Mouse (Mus musculus) intestine, embryonic 16.5 days (tissue): Measurements from ENCODE around the gene Phc2. TPM values are rescaled to one million over a fixed set of nuclear protein-coding genes. Genes with fewer than 3 reads are reported as not detected.

Experiments used
- ATAC-seq: fragments of 200-750 bp; cut with Nextera tagmentation; 2 replicates; pipeline ENCODE4 v1.8.0; 2017; ENCODE audit warnings: moderate TSS enrichment, moderate library complexity
- H3K27ac ChIP-seq: fragments of 300-500 bp; sonication (generic); 2 replicates; pipeline ENCODE4 v1.5.1; 2014; ENCODE audit warnings: mild to moderate bottlenecking, low read length
- H3K27me3 ChIP-seq: fragments of 300-500 bp; sonication (generic); replicated peaks from 2 replicates; pipeline ENCODE4 v1.6.1; 2014; ENCODE audit warnings: low read length, control low read depth, mixed read lengths; ENCODE audit not compliant: control insufficient read depth, insufficient read depth
- H3K36me3 ChIP-seq: fragments of 300-500 bp; sonication (generic); 2 replicates; pipeline ENCODE4 v1.6.1; 2014; ENCODE audit warnings: low read length, control low read depth; ENCODE audit not compliant: control insufficient read depth, insufficient read depth
- H3K4me1 ChIP-seq: fragments of 300-500 bp; sonication (generic); 2 replicates; pipeline ENCODE4 v1.6.1; 2014; ENCODE audit warnings: low read length, control low read depth, mixed read lengths; ENCODE audit not compliant: control insufficient read depth, insufficient read depth
- H3K4me2 ChIP-seq: fragments of 300-500 bp; sonication (generic); 2 replicates; pipeline ENCODE4 v1.6.1; 2014; ENCODE audit warnings: low read depth, low read length, control low read depth
- H3K4me3 ChIP-seq: fragments of 300-500 bp; sonication (generic); 2 replicates; pipeline ENCODE4 v1.5.1; 2014; ENCODE audit warnings: mild to moderate bottlenecking, low read length
- H3K9ac ChIP-seq: fragments of 300-500 bp; sonication (generic); 2 replicates; pipeline ENCODE4 v1.6.1; 2014; ENCODE audit warnings: low read depth, low read length
- H3K9me3 ChIP-seq: fragments of 300-500 bp; sonication (generic); 2 replicates; pipeline ENCODE4 v1.6.1; 2016; ENCODE audit warnings: low read length, control low read depth; ENCODE audit not compliant: control insufficient read depth
- WGBS: fragments of 180-500 bp; shearing (Covaris S2); extraction: QIAGEN DNeasy Blood & Tissue Kit; methylation state at CpG from one replicate; pipeline ENCODE4 v1.1.7; 2014; 5-methylcytosine and 5-hydroxymethylcytosine counted together
- polyA plus RNA-seq: library from polyadenylated mRNA; unstranded; fragments of >200 nt; fragmentation: Nextera tagmentation; extraction: Ambion mirVana; gene quantifications from 2 replicates; pipeline ENCODE4 v1.2.1, GENCODE M21; 2015

Gene Phc2
- polyA plus RNA-seq, 1 experiment from 2014 or later = 9.9 TPM

DNA sequence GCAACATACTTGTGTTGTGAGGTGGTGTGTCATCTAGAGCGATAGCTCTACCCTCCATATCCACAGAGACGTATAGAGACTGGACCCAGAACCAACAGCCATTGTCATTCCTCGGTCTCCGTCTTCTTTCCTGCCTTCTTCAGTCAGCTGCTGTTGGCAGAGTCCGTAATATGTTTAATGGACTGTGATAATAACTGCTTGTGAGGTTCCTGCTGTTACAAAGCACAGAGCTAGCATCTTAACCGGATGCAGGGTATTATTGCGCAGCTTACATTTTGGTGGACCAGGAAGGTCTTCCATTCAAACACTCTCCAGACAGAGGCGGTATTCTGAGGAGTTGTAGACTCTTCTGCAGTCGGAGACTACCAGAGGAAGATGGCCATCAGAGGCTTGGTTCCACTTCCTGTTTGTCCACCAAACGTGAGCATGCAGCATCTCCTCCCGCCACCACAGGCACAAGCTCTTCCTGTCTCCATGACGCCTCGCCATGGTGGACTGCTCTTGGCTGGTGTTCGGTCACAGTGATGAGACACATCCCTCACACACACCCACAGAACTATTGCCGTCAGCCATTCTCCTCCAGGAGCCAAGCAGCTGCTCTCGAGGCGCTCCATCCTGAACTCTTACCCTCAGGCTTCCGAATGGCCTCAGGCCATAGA is 16.1 kb upstream of the Phc2 start:
- H3K4me1 ChIP-seq = peaks cover 22% of the 10 kb centered on the region
- H3K4me3 ChIP-seq = no peak overlapping the region
- H3K9ac ChIP-seq = no peak overlapping the region
- H3K27ac ChIP-seq = 0 out of 2 replicates have a peak overlapping the region, but pooled peaks have one; percentile 17
- 69% methylated on average over 18 of the region's 18 CpGs for WGBS
- no peak overlapping the region for H3K4me2 ChIP-seq
- no peaks in the 10 kb centered on the region for H3K27me3 ChIP-seq
- H3K9me3 ChIP-seq = no peaks in the 10 kb centered on the region
- no peak for ATAC-seq
- H3K36me3 ChIP-seq = no peaks in the 10 kb centered on the region

DNA sequence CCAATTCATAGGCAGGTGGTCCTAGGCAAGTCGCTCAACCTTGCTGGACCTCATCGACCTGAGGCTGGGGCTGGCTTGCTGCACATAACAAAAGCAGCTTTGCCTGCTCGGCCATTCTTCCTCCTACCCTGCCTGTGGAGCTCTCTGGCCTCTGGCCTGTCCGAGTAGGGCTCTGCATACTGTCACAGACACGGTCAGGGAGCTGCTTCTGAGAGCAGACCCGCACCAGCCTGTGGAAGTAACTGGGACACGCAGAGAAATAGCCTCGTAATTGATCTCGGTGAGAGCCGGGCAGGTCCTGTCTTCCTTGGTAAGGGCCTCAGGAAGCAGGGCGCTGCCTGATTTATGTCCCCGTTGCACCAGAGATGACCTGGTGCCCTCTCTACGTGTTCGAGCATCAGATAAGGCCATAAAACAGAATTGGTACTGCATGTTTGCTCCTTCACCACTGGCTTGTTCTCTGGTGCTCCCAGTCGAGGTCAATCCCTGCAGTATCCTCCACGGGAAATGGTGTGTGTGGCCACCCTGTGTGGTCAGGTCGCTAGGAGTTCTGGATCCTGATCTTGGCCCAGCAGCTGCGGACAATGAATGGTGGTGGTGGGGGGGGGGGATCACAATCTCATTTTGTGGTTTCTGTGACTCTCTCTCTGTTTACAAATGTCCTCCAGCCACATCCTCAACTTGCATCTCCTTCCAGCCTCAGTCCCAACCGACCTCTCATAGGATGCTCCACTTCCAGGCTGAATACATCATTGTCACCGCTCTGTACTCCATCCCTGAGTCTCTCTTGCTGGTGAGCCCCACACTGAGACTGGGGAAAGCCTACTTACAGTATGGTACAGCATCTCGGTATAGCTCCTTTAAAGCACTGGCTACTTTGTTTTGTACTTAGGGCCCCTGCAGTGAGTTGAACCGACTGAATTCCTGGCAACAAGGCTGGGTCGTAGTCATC is 12.5 kb upstream of the Phc2 start:
- H3K4me1 ChIP-seq = peaks cover 16% of the 10 kb centered on the region
- no peak overlapping the region for H3K4me3 ChIP-seq
- no peaks in the 10 kb centered on the region for H3K9me3 ChIP-seq
- WGBS = 35% methylated on average over 23 of the region's 23 CpGs
- no peaks in the 10 kb centered on the region for H3K27me3 ChIP-seq
- H3K9ac ChIP-seq = 0 out of 2 replicates have a peak overlapping the region, but pooled peaks have one; percentile 0
- no peak overlapping the region for H3K4me2 ChIP-seq
- H3K27ac ChIP-seq = peak overlapping the region; percentile 40; the same call in 1 of the 2 replicates
- no peaks in the 10 kb centered on the region for H3K36me3 ChIP-seq
- ATAC-seq = peak; percentile 65

DNA sequence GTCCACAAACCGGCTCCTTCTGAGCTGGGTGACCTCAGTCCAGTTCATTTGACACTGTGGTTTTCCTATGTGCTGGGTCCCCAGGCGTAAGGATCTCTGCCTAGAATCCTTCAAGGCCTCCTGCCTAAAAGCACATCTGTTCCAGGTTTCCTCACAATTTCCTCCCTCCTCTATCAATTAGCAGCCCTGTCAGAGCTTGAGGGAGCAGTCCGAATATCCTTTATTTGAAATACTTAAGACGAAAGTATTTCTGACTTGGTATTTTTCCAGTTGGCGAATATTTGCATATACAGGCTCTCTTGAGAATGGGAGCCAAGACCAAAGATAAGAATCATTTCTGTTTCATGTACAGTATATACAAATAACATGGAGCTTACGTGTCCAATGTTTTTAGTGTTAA is 8.6 kb upstream of the Phc2 start:
- Histone ChIP-seq H3K36me3 (no peaks in the 10 kb centered on the region), H3K9me3 (no peaks in the 10 kb centered on the region), H3K4me3 (no peak overlapping the region), H3K9ac (no peak overlapping the region), H3K27me3 (no peaks in the 10 kb centered on the region), H3K4me1 (peaks cover 23% of the 10 kb centered on the region), H3K27ac (no peak overlapping the region), H3K4me2 (no peak overlapping the region)
- WGBS = 63% methylated on average over 6 of the region's 6 CpGs
- no peak for ATAC-seq

DNA sequence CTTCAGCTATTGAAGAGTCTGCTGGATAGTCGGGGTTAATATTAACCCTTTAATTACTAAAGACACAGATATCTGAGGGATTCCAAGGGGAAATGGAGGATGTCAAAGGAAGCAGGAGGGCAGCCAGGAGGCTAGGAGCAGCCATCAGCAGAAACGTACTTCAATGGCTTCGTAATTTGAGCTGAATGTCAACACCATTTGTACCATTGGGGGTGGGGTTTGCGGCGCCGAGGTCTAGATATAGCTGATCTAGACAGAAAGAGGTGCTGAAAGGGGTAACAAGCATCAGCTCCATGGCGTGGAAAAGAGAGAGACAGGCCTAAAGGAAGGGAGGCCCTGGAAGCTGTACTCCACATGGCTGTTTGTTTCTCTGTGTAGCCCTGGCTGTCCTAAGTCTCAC is 7.7 kb upstream of the Phc2 start:
- no peaks in the 10 kb centered on the region for H3K9me3 ChIP-seq
- no peak for ATAC-seq
- no peak overlapping the region for H3K9ac ChIP-seq
- no peak overlapping the region for H3K4me2 ChIP-seq
- no peaks in the 10 kb centered on the region for H3K36me3 ChIP-seq
- H3K27me3 ChIP-seq = no peaks in the 10 kb centered on the region
- no peak overlapping the region for H3K27ac ChIP-seq
- no peak overlapping the region for H3K4me3 ChIP-seq
- peaks cover 21% of the 10 kb centered on the region for H3K4me1 ChIP-seq
- 26% methylated on average over 7 of the region's 7 CpGs for WGBS

DNA sequence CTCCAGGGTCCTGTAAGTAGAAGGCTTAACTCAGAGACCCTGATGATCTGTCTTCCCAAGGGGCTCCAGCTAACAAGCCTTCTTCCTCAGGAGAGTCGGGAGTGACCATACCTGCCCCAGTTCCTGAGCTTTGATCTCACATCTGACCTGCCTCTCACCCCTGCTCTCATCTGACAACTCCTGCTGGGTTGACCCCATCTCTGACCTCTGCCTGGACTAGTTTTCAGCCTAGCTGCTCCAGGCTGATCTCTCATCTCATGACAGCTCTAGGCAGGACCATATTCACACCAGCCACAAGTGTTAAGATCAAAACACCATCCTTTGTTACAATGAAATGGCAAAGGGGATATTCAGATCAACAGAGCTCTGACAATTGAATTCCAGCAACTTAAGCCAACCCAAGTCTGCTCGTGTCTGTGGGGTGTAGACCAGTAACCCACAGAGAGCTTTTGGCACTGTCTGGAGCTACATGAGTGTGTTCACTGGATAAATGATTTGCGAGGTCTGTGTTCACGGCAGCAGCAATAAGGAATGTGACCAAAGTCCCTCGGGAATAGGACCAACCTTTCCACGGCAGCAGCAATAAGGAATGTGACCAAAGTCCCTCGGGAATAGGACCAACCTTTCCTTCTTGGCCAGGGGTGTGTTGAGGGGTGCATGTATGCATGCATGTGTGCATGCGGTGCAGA is 5.8 kb upstream of the Phc2 start:
- no peaks in the 10 kb centered on the region for H3K27me3 ChIP-seq
- no peak overlapping the region for H3K4me3 ChIP-seq
- H3K27ac ChIP-seq = peak overlapping the region; percentile 78
- WGBS = 41% methylated on average over 8 of the region's 8 CpGs
- peaks cover 22% of the 10 kb centered on the region for H3K4me1 ChIP-seq
- peak; percentile 76 for ATAC-seq
- H3K36me3 ChIP-seq = no peaks in the 10 kb centered on the region
- H3K4me2 ChIP-seq = 0 out of 2 replicates have a peak overlapping the region, but pooled peaks have one; percentile 5
- H3K9me3 ChIP-seq = no peaks in the 10 kb centered on the region
- H3K9ac ChIP-seq = no peak overlapping the region

DNA sequence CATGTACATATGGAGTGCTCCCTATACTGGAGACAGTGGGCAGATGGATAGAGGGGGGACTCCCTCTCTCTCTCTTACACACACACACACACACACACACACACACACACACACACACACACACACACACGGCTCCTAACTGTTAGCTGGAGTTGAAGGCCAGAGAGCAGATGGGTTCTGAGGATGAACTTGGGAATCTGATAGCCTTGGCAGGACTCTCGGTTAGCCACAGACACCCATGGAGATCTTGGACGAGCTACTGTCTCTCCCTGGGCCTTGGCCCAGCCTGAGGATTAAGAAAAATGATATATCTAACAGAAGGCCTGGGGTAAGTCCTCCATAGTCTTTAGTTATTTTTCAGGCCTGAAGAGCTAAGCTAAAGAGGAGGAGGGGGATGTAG is 3.0 kb upstream of the Phc2 start:
- Histone ChIP-seq H3K4me3 (no peak overlapping the region), H3K4me2 (no peak overlapping the region), H3K27ac (no peak overlapping the region), H3K9me3 (no peaks in the 10 kb centered on the region), H3K27me3 (no peaks in the 10 kb centered on the region), H3K9ac (no peak overlapping the region), H3K4me1 (peaks cover 31% of the 10 kb centered on the region), H3K36me3 (no peaks in the 10 kb centered on the region)
- no peak for ATAC-seq
- WGBS = 59% methylated on average over 3 of the region's 3 CpGs

DNA sequence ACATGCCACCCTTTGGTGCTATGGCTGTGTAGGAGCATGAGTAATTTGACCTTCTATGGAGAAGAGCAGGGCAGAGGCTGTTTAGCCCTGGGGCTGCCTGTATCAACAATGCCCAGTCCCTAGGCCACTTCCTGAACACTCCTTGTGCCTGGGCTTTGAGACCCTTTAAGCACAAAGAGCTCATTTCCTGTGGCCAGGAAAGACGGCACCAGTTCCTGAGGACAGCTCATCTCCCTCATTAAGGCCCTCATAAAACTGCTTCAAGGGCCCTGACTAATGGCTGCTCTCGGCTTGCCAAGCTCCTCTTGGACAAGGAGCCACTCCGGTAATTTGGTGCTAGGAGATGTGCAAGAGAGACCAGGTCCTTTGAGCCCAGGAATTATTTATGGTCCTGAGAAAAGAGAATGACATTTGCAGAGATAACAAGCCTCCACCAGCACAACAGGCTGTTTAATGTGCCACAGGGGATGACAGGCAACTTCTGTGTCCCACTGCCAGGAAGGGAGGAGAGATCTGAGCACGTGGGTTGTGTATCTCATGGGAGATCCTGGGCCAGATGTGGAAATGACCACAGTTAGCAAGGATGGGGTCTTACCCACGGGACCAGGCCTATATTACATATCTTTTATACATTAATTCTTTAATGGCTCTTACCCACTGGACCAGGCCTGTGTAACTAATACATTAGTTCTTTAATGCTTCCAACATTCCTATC is 1.8 kb upstream of the Phc2 start:
- WGBS = 34% methylated on average over 5 of the region's 5 CpGs
- no peaks in the 10 kb centered on the region for H3K27me3 ChIP-seq
- no peaks in the 10 kb centered on the region for H3K36me3 ChIP-seq
- H3K9me3 ChIP-seq = no peaks in the 10 kb centered on the region
- no peak overlapping the region for H3K27ac ChIP-seq
- H3K4me1 ChIP-seq = peaks cover 25% of the 10 kb centered on the region
- ATAC-seq = no peak
- H3K4me2 ChIP-seq = no peak overlapping the region
- no peak overlapping the region for H3K4me3 ChIP-seq
- no peak overlapping the region for H3K9ac ChIP-seq

DNA sequence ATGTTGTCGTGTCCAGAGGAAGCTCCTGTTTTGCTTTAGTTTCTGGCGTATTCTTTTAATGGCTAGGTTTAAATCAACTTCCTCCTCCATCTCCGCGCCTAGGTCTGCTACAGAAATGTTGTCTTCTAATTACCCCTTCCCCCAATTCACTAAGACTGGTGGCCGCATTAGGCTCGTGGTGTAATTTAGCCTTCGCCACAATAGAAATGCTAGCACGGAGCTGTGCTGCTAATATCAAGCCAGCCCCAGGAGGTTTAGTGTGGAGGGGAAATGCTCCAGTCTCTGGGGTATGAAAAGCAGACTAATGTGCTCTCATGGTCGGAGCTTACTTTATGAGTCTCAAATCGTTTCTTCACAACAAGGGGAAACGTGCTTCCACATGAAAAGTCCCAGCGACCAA is 944 bp downstream of the Phc2 start:
- Histone ChIP-seq H3K27ac (peak overlapping the region; percentile 57; the same call in 1 of the 2 replicates), H3K9me3 (no peaks in the 10 kb centered on the region), H3K9ac (peak overlapping the region; percentile 93), H3K4me2 (peak overlapping the region; percentile 96), H3K4me1 (peaks cover 14% of the 10 kb centered on the region; the same call in 1 of the 2 replicates), H3K27me3 (no peaks in the 10 kb centered on the region), H3K36me3 (no peaks in the 10 kb centered on the region), H3K4me3 (peak overlapping the region; percentile 74)
- no peak for ATAC-seq
- WGBS = 6% methylated on average over 12 of the region's 12 CpGs
